Mouse (Mus musculus) spleen, adult 2 months (tissue): Measurements from ENCODE around the gene Gucy1b2. TPM values are rescaled to one million over a fixed set of nuclear protein-coding genes. Genes with fewer than 3 reads are reported as not detected.

ENCODE experiments used
- DNase-seq, 2 experiments: peaks; one replicate each; pipeline versions ENCODE4 v3.0.0 to v3.0.0-alpha.2; 2012 to 2021; ENCODE audit warnings: low spot score in 2 of 2, low read depth in 1 of 2
- H3K27ac ChIP-seq: fragments of 200-500 bp; 2 replicates; pipeline ENCODE4 v1.5.1; 2012; ENCODE audit warnings: low read length, inconsistent platforms; ENCODE audit not compliant: insufficient read depth
- H3K27me3 ChIP-seq: fragments of 200-500 bp; 2 replicates; pipeline ENCODE4 v1.6.1; 2012; ENCODE audit warnings: mild to moderate bottlenecking, moderate library complexity, low read length, inconsistent platforms; ENCODE audit not compliant: control insufficient read depth, insufficient read depth
- H3K36me3 ChIP-seq: fragments of 200-500 bp; 2 replicates; pipeline ENCODE4 v1.6.1; 2012; ENCODE audit warnings: mild to moderate bottlenecking, low read length, inconsistent platforms; ENCODE audit not compliant: control insufficient read depth, insufficient read depth
- H3K4me1 ChIP-seq: fragments of 200-500 bp; 2 replicates; pipeline ENCODE4 v1.6.1; 2011; ENCODE audit warnings: inconsistent platforms; ENCODE audit not compliant: control insufficient read depth, insufficient read depth, insufficient read length
- H3K4me3 ChIP-seq: fragments of 200-500 bp; 2 replicates; pipeline ENCODE4 v1.5.1; 2011; ENCODE audit warnings: mild to moderate bottlenecking, inconsistent platforms; ENCODE audit not compliant: insufficient read depth, insufficient read length; ENCODE audit errors: extremely low read depth
- CTCF ChIP-seq: fragments of 200-500 bp; IDR thresholded peaks from 2 replicates; pipeline ENCODE4 v1.5.1; 2011; ENCODE audit warnings: mild to moderate bottlenecking, inconsistent platforms; ENCODE audit not compliant: insufficient read depth, insufficient read length, insufficient replicate concordance; ENCODE audit errors: extremely low read depth
- POLR2A ChIP-seq: fragments of 200-500 bp; IDR thresholded peaks from 2 replicates; pipeline ENCODE4 v1.6.1; 2011; ENCODE audit warnings: low read depth, low read length, inconsistent platforms
- WGBS: fragments of 180-500 bp; shearing (Covaris S2); methylation state at CpG from one replicate; pipeline ENCODE4 v1.1.7; 2018; 5-methylcytosine and 5-hydroxymethylcytosine counted together
- polyA plus RNA-seq: library from polyadenylated mRNA; depleted of rRNA; stranded (reverse); fragments of >200 nt; gene quantifications from 2 replicates; pipeline ENCODE4 v1.2.3, GENCODE M21; 2012

The Gucy1b2 gene
- polyA plus RNA-seq, 1 experiment, result not detected

DNA sequence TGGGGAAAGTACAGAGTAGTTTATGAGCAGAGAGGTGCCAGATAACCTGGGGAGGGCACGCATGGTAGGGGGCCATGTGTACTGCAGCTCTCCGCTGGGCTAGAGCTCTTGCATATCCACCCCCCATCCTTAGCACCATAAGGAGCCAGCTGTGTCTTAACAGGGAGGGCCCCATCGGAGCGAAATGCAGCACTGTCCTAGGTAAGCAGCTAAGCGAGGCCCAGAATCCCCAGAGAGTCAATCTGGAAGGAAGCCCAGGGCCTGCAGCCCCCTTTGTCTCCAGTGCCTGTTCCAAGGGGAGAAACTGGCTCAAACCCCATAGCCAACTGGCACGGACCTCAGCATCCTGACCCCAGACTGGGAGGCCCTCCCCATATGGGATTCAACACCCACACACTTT is 23.3 kb upstream of the Gucy1b2 start:
- Histone ChIP-seq H3K4me3 (no peak overlapping the region), H3K27ac (no peak overlapping the region), H3K4me1 (no peaks in the 10 kb centered on the region), H3K36me3 (no peaks in the 10 kb centered on the region), H3K27me3 (no peaks in the 10 kb centered on the region)
- WGBS, result 68% methylated on average over 6 of the region's 6 CpGs
- no peak for DNase-seq
- TF ChIP-seq CTCF, result no peak
- no peak for TF ChIP-seq POLR2A

DNA sequence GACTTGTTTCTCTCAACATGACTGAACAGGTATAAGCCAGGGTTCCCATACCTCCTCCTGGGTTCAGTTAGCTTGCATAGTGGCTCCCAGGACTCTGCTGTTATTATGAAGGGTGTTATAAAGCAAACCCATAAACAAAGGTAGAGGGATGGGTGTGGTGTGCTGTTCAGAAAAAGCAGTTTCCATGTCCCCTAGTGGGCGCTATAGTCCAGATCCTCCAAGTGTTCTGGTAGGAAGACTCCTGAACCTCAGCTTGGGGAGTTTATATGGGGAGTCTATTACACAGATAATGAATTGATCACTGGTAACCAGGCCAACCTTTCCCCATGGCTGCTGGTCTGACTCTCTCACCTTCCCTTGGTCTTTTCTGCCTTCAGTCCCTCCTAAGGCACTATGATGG is 18.4 kb upstream of the Gucy1b2 start:
- no peaks in the 10 kb centered on the region for H3K36me3 ChIP-seq
- H3K27ac ChIP-seq, result no peak overlapping the region
- H3K27me3 ChIP-seq, result no peaks in the 10 kb centered on the region
- 75% methylated on average over 1 of the region's 1 CpGs for WGBS
- H3K4me1 ChIP-seq, result no peaks in the 10 kb centered on the region
- no peak for TF ChIP-seq CTCF
- no peak for TF ChIP-seq POLR2A
- DNase-seq, result no peak
- no peak overlapping the region for H3K4me3 ChIP-seq

DNA sequence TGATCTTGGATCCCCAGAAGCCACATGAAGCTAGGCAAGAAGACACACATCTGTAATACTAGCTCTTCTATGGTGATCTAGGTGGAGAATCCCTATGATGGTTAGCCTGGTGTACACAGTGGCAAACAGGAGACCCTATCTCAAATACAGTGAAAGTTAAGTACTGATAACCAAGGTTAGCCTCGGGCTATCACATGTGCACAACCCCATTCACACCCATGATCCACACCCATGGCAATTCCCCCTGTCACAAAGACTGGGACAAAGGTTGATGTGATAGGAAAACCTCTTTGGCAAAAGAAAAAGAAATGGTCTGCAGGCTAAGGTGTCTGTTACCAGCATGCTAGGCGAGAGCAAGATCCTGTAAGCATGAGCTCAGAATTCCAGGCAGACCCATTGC is 16.0 kb upstream of the Gucy1b2 start:
- TF ChIP-seq CTCF, result no peak
- no peak for TF ChIP-seq POLR2A
- DNase-seq, result no peak
- no peaks in the 10 kb centered on the region for H3K4me1 ChIP-seq
- H3K4me3 ChIP-seq, result no peak overlapping the region
- H3K27me3 ChIP-seq, result no peaks in the 10 kb centered on the region
- no peaks in the 10 kb centered on the region for H3K36me3 ChIP-seq
- 80% methylated on average over 2 of the region's 2 CpGs for WGBS
- no peak overlapping the region for H3K27ac ChIP-seq

DNA sequence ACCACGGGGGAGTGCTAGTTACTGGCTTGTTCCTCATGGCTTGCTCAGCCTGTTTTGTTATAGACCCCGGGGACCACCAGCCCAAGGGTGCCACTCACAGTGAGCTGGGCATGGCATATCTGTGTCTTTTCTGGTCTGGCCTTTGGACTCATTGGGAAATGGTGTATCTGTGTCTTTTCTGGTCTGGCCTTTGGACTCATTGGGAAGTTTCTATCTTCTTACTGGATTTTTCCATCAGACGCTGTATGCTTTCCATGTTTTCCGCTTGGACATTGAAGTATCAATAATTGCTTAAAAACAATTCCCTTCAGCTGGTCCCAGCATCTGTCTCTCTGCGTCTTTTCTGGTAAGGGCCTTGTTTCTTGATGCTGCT is 12.7 kb upstream of the Gucy1b2 start:
- no peak for DNase-seq
- WGBS, result 88% methylated on average over 5 of the region's 5 CpGs
- H3K4me3 ChIP-seq, result no peak overlapping the region
- no peaks in the 10 kb centered on the region for H3K36me3 ChIP-seq
- H3K27ac ChIP-seq, result no peak overlapping the region
- no peaks in the 10 kb centered on the region for H3K27me3 ChIP-seq
- no peak for TF ChIP-seq CTCF
- TF ChIP-seq POLR2A, result no peak
- peaks cover 4% of the 10 kb centered on the region; the same call in 1 of the 2 replicates for H3K4me1 ChIP-seq

DNA sequence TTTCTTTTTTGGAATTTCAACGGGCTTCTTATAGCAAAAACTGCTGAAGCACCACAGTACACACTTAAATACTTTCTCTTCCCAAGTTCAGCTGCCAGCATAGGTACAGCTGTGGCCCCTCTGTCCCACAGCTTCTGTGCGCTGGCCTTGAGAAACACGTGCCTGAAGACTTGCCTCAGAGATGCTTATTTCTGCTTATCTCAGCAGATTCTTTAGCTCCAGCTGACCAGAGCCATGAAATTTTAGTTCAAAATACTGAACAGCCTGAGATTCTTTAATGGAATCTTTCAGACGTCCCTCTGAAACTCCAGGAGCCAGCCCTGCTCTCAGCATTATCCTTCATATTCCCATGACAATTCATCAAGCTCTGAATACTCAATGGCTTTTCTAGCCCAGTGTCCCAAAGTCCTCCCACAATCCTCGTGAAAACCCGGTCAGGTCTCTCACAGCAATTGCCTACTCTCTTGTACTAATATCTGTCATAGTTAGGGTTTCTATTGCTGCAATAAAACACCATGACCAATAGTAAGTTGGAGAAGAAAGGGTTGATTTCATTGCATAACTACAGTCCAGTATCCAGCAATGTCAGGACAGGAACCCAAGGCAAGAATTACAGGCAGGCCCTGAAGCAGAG is 12.1 kb upstream of the Gucy1b2 start:
- 81% methylated on average over 6 of the region's 6 CpGs for WGBS
- no peak for TF ChIP-seq POLR2A
- TF ChIP-seq CTCF, result no peak
- no peaks in the 10 kb centered on the region for H3K27me3 ChIP-seq
- no peak overlapping the region for H3K4me3 ChIP-seq
- peaks cover 4% of the 10 kb centered on the region; the same call in 1 of the 2 replicates for H3K4me1 ChIP-seq
- no peaks in the 10 kb centered on the region for H3K36me3 ChIP-seq
- H3K27ac ChIP-seq, result no peak overlapping the region
- no peak for DNase-seq

DNA sequence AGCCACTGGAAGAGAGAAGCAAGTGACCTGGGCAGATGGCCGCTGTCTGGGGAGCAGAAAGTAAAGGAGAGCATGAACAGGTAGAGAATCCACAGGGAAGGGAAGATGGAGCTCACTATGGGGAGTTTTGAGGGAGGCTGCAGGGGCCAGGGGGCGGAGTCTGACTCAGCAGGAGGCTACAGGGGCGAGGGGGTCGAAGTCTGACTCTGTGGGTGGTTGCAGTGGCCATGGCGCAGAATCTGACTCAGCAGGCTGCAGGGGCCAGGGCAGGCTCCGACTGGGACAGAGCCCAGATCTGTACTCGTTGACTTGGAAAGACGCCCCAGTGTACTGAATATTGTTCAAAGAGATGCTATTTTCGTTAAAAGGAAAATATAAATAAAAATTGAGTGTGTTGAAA is 8.9 kb upstream of the Gucy1b2 start:
- DNase-seq, result no peak
- no peaks in the 10 kb centered on the region for H3K36me3 ChIP-seq
- no peak for TF ChIP-seq POLR2A
- no peak for TF ChIP-seq CTCF
- no peak overlapping the region for H3K27ac ChIP-seq
- H3K4me1 ChIP-seq, result peaks cover 4% of the 10 kb centered on the region; the same call in 1 of the 2 replicates
- H3K4me3 ChIP-seq, result no peak overlapping the region
- H3K27me3 ChIP-seq, result no peaks in the 10 kb centered on the region
- WGBS, result 58% methylated on average over 9 of the region's 9 CpGs

DNA sequence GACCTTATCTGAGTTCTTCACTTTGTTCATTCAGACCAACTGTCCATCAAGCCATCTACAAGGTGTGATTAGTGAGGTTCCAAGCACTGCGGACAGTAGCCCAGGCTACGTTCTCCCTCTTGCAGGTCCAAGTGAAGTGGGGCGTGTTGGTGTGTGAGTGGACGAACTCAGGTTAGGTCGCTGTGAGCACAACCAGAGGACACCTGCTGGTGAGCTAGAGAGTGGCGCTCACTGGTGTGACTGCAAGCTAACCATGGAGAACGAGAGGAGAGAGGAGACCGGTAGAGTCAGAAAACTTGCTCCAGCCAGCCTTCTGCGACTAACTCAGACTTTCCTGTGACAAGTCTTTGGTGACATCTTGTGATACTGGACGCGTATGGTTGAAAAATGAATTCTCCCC is 3.5 kb upstream of the Gucy1b2 start:
- 54% methylated on average over 11 of the region's 11 CpGs for WGBS
- Histone ChIP-seq H3K36me3 (no peaks in the 10 kb centered on the region), H3K27ac (no peak overlapping the region), H3K4me1 (no peaks in the 10 kb centered on the region), H3K4me3 (no peak overlapping the region), H3K27me3 (no peaks in the 10 kb centered on the region)
- no peak for TF ChIP-seq POLR2A
- no peak for TF ChIP-seq CTCF
- no peak for DNase-seq
